Mouse (Mus musculus): ENCODE data around the gene Ncaph. TPM values are rescaled to one million over a fixed set of nuclear protein-coding genes. Genes with fewer than 3 reads are reported as not detected.
"Not testable (repeated sequence)": the region's sequence is repeated elsewhere in the genome, so short reads cannot be mapped to it uniquely, and the experiment has no call there.

The Ncaph gene
- polyA plus RNA-seq, 1 experiment from 2014 or later: 17.7 TPM

DNA sequence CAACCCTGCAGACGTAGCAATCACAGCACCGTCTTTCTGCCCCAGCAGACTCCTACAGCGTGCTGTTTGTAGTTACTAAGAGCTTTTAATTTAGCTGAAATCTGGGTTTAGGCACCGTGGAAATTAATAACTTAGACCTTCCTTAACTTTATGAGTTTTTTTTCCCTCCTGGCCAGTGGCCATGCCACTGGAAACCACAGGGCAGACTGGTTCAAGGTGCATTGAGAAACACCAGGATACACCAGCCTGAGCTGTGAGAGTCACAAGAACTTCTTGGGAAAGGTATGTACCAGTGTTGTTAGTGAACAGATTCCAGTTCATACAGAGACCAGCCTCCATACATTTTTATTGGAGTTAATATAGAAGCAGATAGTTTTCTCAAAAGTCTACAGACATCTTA is 4.7 kb upstream of the Ncaph start:
- Histone ChIP-seq H3K4me2 (replicated peaks; ENCODE audit: low read depth, low read length) (no peak overlapping the region), H3K9me3 (ENCODE audit: low read length) (no peaks in the 10 kb centered on the region), H3K27me3 (replicated peaks; ENCODE audit: insufficient read depth, low read length) (no peaks in the 10 kb centered on the region), H3K36me3 (ENCODE audit: insufficient read depth, low read length) (peaks cover 4% of the 10 kb centered on the region; the same call in 1 of the 2 replicates), H3K9ac (replicated peaks; ENCODE audit: low read depth) (no peak overlapping the region), H3K4me1 (ENCODE audit: insufficient read depth, low read depth, low read length) (peaks cover 11% of the 10 kb centered on the region; the same call in 1 of the 2 replicates), H3K27ac (ENCODE audit: low read length) (peak overlapping the region; percentile 6; the same call in 1 of the 2 replicates), H3K4me3 (ENCODE audit: low read depth, low read length) (no peak overlapping the region)
- DNase-seq (ENCODE audit: low spot score): no peak
- WGBS: 73% methylated on average over 4 of the region's 4 CpGs
- TF ChIP-seq EP300 (IDR thresholded peaks at IDR 0.05) (no peak), CTCF (IDR thresholded peaks at IDR 0.05) (no peak)
- ATAC-seq: no peak

DNA sequence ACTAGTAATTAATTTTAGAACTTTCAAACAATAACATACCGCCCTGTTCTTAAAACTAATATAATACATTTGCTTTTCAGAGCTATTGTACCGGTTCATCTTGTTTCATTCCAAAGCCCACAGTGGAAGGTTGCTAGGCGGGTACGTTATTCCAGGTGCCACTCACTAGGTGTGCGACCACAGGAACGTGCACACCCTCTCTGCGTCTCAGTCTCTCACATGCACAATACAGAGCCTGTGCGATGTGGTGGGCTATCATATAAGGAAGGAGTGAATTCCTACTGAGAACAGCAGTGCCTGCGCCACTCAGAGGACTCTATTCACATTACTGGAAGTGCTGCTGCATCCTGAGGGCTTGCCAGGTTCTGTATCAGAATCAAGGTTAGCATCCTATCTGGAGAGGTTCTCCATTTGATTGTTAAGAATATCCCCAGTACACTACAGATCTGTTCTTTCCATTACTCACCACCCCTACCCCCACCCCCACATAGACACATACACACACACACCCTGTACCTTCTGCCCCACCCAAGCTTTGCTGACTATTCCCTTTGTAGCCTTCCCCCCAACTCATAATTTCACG is 4.2 kb upstream of the Ncaph start:
- no peak for ATAC-seq
- Histone ChIP-seq H3K9ac (replicated peaks; ENCODE audit: low read depth) (no peak overlapping the region), H3K4me2 (replicated peaks; ENCODE audit: low read depth, low read length) (no peak overlapping the region), H3K9me3 (ENCODE audit: low read length) (no peaks in the 10 kb centered on the region), H3K27ac (ENCODE audit: low read length) (peak overlapping the region; percentile 6; the same call in 1 of the 2 replicates), H3K27me3 (replicated peaks; ENCODE audit: insufficient read depth, low read length) (no peaks in the 10 kb centered on the region), H3K4me1 (ENCODE audit: insufficient read depth, low read depth, low read length) (peaks cover 11% of the 10 kb centered on the region; the same call in 1 of the 2 replicates), H3K4me3 (ENCODE audit: low read depth, low read length) (no peak overlapping the region), H3K36me3 (ENCODE audit: insufficient read depth, low read length) (peaks cover 4% of the 10 kb centered on the region; the same call in 1 of the 2 replicates)
- no peak for TF ChIP-seq EP300 (IDR thresholded peaks at IDR 0.05)
- peak; percentile 15; the same call in 1 of the 2 replicates for TF ChIP-seq CTCF (IDR thresholded peaks at IDR 0.05)
- 46% methylated on average over 10 of the region's 10 CpGs for WGBS
- no peak for DNase-seq (ENCODE audit: low spot score)

GRCm38 (mm10) chr2:127136979-127137378 is 3.2 kb upstream of the Ncaph start:
- under 1% methylated on average over 5 of the region's 5 CpGs for WGBS
- Histone ChIP-seq H3K9me3 (ENCODE audit: low read length) (no peaks in the 10 kb centered on the region), H3K4me3 (ENCODE audit: low read depth, low read length) (no peak overlapping the region), H3K36me3 (ENCODE audit: insufficient read depth, low read length) (peaks cover 4% of the 10 kb centered on the region; the same call in 1 of the 2 replicates), H3K27ac (ENCODE audit: low read length) (peak overlapping the region; percentile 38), H3K27me3 (replicated peaks; ENCODE audit: insufficient read depth, low read length) (no peaks in the 10 kb centered on the region), H3K4me1 (ENCODE audit: insufficient read depth, low read depth, low read length) (peaks cover 9% of the 10 kb centered on the region; the same call in 1 of the 2 replicates), H3K9ac (replicated peaks; ENCODE audit: low read depth) (no peak overlapping the region), H3K4me2 (replicated peaks; ENCODE audit: low read depth, low read length) (0 out of 2 replicates have a peak overlapping the region, but pooled peaks have one; percentile 25)
- peak; percentile 56 for ATAC-seq
- TF ChIP-seq EP300 (IDR thresholded peaks at IDR 0.05) (peak; percentile 66; the same call in 1 of the 2 replicates), CTCF (IDR thresholded peaks at IDR 0.05) (no peak)
- DNase-seq (ENCODE audit: low spot score): peak; percentile 73

DNA sequence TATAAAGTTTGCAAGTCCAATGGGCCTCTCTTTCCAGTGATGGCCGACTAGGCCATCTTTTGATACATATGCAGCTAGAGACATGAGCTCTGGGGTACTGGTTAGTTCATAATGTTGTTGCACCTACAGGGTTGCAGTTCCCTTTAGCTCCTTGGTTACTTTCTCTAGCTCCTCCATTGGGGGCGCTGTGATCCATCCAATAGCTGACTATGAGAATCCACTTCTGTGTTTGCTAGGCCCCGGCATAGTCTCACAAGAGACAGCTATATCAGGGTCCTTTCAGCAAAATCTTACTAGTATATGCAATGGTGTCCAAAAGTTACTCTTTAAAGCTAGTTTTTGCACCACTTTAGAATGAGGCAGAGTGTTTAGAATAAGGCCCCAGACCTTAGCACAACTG is 1.5 kb upstream of the Ncaph start:
- not testable (repeated sequence) for H3K4me1 ChIP-seq (ENCODE audit: insufficient read depth, low read depth, low read length); H3K4me3 ChIP-seq (ENCODE audit: low read depth, low read length); H3K27ac ChIP-seq (ENCODE audit: low read length); H3K9ac ChIP-seq (replicated peaks; ENCODE audit: low read depth); ATAC-seq; H3K9me3 ChIP-seq (ENCODE audit: low read length); H3K36me3 ChIP-seq (ENCODE audit: insufficient read depth, low read length); H3K4me2 ChIP-seq (replicated peaks; ENCODE audit: low read depth, low read length); H3K27me3 ChIP-seq (replicated peaks; ENCODE audit: insufficient read depth, low read length); DNase-seq (ENCODE audit: low spot score)
- 34% methylated on average over 2 of the region's 3 CpGs for WGBS
- peak; percentile 47 for TF ChIP-seq CTCF (IDR thresholded peaks at IDR 0.05)

- TF ChIP-seq CTCF (IDR thresholded peaks at IDR 0.05): no peak
- no peak for TF ChIP-seq EP300 (IDR thresholded peaks at IDR 0.05)
- WGBS: 43% methylated on average over 8 of the region's 8 CpGs
- no peak overlapping the region for H3K4me2 ChIP-seq (replicated peaks; ENCODE audit: low read depth, low read length)
Observed at GRCm38 (mm10) chr2:127131353-127131752, 2.4 kb downstream of the Ncaph start.

GRCm38 (mm10) chr2:127128926-127129325 is 4.8 kb downstream of the Ncaph start:
- H3K9me3 ChIP-seq (ENCODE audit: low read length): no peaks in the 10 kb centered on the region
- H3K9ac ChIP-seq (replicated peaks; ENCODE audit: low read depth): no peak overlapping the region
- H3K4me2 ChIP-seq (replicated peaks; ENCODE audit: low read depth, low read length): no peak overlapping the region
- no peak overlapping the region for H3K27ac ChIP-seq (ENCODE audit: low read length)
- peaks cover 4% of the 10 kb centered on the region; the same call in 1 of the 2 replicates for H3K4me1 ChIP-seq (ENCODE audit: insufficient read depth, low read depth, low read length)
- no peak overlapping the region for H3K4me3 ChIP-seq (ENCODE audit: low read depth, low read length)
- DNase-seq (ENCODE audit: low spot score): no peak
- WGBS: 83% methylated on average over 5 of the region's 5 CpGs
- ATAC-seq: no peak
- no peaks in the 10 kb centered on the region for H3K36me3 ChIP-seq (ENCODE audit: insufficient read depth, low read length)
- TF ChIP-seq EP300 (IDR thresholded peaks at IDR 0.05): no peak
- no peak for TF ChIP-seq CTCF (IDR thresholded peaks at IDR 0.05)
- H3K27me3 ChIP-seq (replicated peaks; ENCODE audit: insufficient read depth, low read length): no peaks in the 10 kb centered on the region

More at GRCm38 (mm10) chr2:127131353-127131752, 2.4 kb downstream of the Ncaph start:
- ATAC-seq: no peak
- H3K4me3 ChIP-seq (ENCODE audit: low read depth, low read length): no peak overlapping the region
- no peak overlapping the region for H3K27ac ChIP-seq (ENCODE audit: low read length)
- no peaks in the 10 kb centered on the region for H3K27me3 ChIP-seq (replicated peaks; ENCODE audit: insufficient read depth, low read length)
- peaks cover 9% of the 10 kb centered on the region; the same call in 1 of the 2 replicates for H3K4me1 ChIP-seq (ENCODE audit: insufficient read depth, low read depth, low read length)
- no peaks in the 10 kb centered on the region for H3K9me3 ChIP-seq (ENCODE audit: low read length)
- no peak overlapping the region for H3K9ac ChIP-seq (replicated peaks; ENCODE audit: low read depth)
- no peaks in the 10 kb centered on the region for H3K36me3 ChIP-seq (ENCODE audit: insufficient read depth, low read length)
- no peak for DNase-seq (ENCODE audit: low spot score)
